Mouse (Mus musculus) lung, embryonic 16.5 days (tissue): ENCODE measurements around the gene Gm20517. TPM values are rescaled to one million over a fixed set of nuclear protein-coding genes. Genes with fewer than 3 reads are reported as not detected.
A peak's percentile ranks its signal among the peaks of the same experiment; 100 is the strongest.
"Not testable (repeated sequence)": the region's sequence is repeated elsewhere in the genome, so short reads cannot be mapped to it uniquely, and the experiment has no call there.

ENCODE experiments used
- ATAC-seq: fragments of 200-750 bp; cut with Nextera tagmentation; 2 replicates; pipeline ENCODE4 v1.8.0; 2017; ENCODE audit warnings: low read depth, mild to moderate bottlenecking, moderate library complexity
- H3K27ac ChIP-seq: fragments of 300-500 bp; sonication (generic); 2 replicates; pipeline ENCODE4 v1.5.1; 2014; ENCODE audit warnings: mild to moderate bottlenecking, control low read depth, low read length
- H3K27me3 ChIP-seq: fragments of 300-500 bp; sonication (generic); 2 replicates; pipeline ENCODE4 v1.6.1; 2014; ENCODE audit warnings: low read depth, low read length, mixed read lengths; ENCODE audit not compliant: control insufficient read depth, insufficient read depth
- H3K36me3 ChIP-seq: fragments of 300-500 bp; sonication (generic); 2 replicates; pipeline ENCODE4 v1.6.1; 2014; ENCODE audit warnings: low read length; ENCODE audit not compliant: control insufficient read depth, insufficient read depth
- H3K4me1 ChIP-seq: fragments of 300-500 bp; sonication (generic); replicated peaks from 2 replicates; pipeline ENCODE4 v1.6.1; 2014; ENCODE audit warnings: low read length, mixed read lengths; ENCODE audit not compliant: control insufficient read depth, insufficient read depth
- H3K4me2 ChIP-seq: fragments of 300-500 bp; sonication (generic); 2 replicates; pipeline ENCODE4 v1.6.1; 2014; ENCODE audit warnings: low read depth, low read length, control low read depth
- H3K4me3 ChIP-seq: fragments of 300-500 bp; sonication (generic); 2 replicates; pipeline ENCODE4 v1.5.1; 2014; ENCODE audit warnings: mild to moderate bottlenecking, low read length, control low read depth
- H3K9ac ChIP-seq: fragments of 300-500 bp; sonication (generic); 2 replicates; pipeline ENCODE4 v1.6.1; 2014; ENCODE audit warnings: low read length, control low read depth
- H3K9me3 ChIP-seq: fragments of 300-500 bp; sonication (generic); 2 replicates; pipeline ENCODE4 v1.6.1; 2016; ENCODE audit warnings: low read length; ENCODE audit not compliant: control insufficient read depth
- WGBS: fragments of 180-500 bp; shearing (Covaris S2); extraction: QIAGEN DNeasy Blood & Tissue Kit; methylation state at CpG from one replicate; pipeline ENCODE4 v1.1.7; 2014; 5-methylcytosine and 5-hydroxymethylcytosine counted together
- polyA plus RNA-seq: library from polyadenylated mRNA; unstranded; fragments of >200 nt; fragmentation: Nextera tagmentation; extraction: Ambion mirVana; gene quantifications from 2 replicates; pipeline ENCODE4 v1.2.1, GENCODE M21; 2015

The Gm20517 gene
- polyA plus RNA-seq, 1 experiment from 2014 or later = 2.2 TPM

- H3K9me3 ChIP-seq = no peaks in the 10 kb centered on the region
- no peak for ATAC-seq
- H3K27ac ChIP-seq = peak overlapping the region; percentile 94
- WGBS = under 1% methylated on average over 9 of the region's 9 CpGs
- H3K4me2 ChIP-seq = peak overlapping the region; percentile 88
- H3K4me3 ChIP-seq = peak overlapping the region; percentile 63
- peaks cover 13% of the 10 kb centered on the region for H3K36me3 ChIP-seq
- no peaks in the 10 kb centered on the region for H3K27me3 ChIP-seq
- peak overlapping the region; percentile 79 for H3K9ac ChIP-seq
- peaks cover 38% of the 10 kb centered on the region for H3K4me1 ChIP-seq
Observed at GRCm38 (mm10) chr17:47594969-47595247, 16.5 kb upstream of the Gm20517 start.

- Histone ChIP-seq H3K27ac (peak overlapping the region; percentile 94), H3K4me3 (peak overlapping the region; percentile 63), H3K4me2 (peak overlapping the region; percentile 88), H3K36me3 (peaks cover 15% of the 10 kb centered on the region), H3K9me3 (no peaks in the 10 kb centered on the region), H3K4me1 (peaks cover 38% of the 10 kb centered on the region), H3K9ac (peak overlapping the region; percentile 79), H3K27me3 (no peaks in the 10 kb centered on the region)
- 2% methylated on average over 19 of the region's 21 CpGs for WGBS
- peak; percentile 48 for ATAC-seq
Observed at GRCm38 (mm10) chr17:47595248-47596161, 15.9 kb upstream of the Gm20517 start.

GRCm38 (mm10) chr17:47596162-47596838 lies 15.1 kb upstream of the Gm20517 start:
- WGBS = 28% methylated on average over 6 of the region's 6 CpGs
- Histone ChIP-seq H3K36me3 (peaks cover 22% of the 10 kb centered on the region), H3K4me2 (peak overlapping the region; percentile 88), H3K4me1 (peaks cover 38% of the 10 kb centered on the region), H3K9ac (peak overlapping the region; percentile 79), H3K9me3 (no peaks in the 10 kb centered on the region), H3K27ac (peak overlapping the region; percentile 94), H3K4me3 (peak overlapping the region; percentile 63), H3K27me3 (no peaks in the 10 kb centered on the region)
- no peak for ATAC-seq

DNA sequence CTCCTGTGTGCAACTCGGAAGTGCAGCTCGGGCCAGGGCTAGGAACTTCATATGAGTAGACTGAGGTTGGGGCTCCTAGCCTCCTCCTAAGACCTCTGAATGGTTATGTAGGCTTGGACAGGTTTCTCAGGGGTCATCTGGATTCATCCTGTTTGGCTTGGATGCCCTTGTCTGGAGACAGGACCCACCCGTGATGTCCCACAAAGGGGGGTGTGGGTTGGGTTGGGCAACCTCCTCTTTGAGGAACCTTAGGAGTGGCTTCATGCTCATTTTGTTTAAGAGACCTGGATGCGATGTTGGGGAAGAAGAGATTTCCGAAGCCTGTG lies 14.6 kb upstream of the Gm20517 start:
- H3K4me1 ChIP-seq = peaks cover 38% of the 10 kb centered on the region
- no peaks in the 10 kb centered on the region for H3K27me3 ChIP-seq
- peak overlapping the region; percentile 79 for H3K9ac ChIP-seq
- H3K9me3 ChIP-seq = no peaks in the 10 kb centered on the region
- WGBS = 59% methylated on average over 5 of the region's 5 CpGs
- peak overlapping the region; percentile 88; the same call in 1 of the 2 replicates for H3K4me2 ChIP-seq
- H3K36me3 ChIP-seq = peaks cover 28% of the 10 kb centered on the region
- peak overlapping the region; percentile 63; the same call in 1 of the 2 replicates for H3K4me3 ChIP-seq
- ATAC-seq = no peak
- H3K27ac ChIP-seq = peak overlapping the region; percentile 94

DNA sequence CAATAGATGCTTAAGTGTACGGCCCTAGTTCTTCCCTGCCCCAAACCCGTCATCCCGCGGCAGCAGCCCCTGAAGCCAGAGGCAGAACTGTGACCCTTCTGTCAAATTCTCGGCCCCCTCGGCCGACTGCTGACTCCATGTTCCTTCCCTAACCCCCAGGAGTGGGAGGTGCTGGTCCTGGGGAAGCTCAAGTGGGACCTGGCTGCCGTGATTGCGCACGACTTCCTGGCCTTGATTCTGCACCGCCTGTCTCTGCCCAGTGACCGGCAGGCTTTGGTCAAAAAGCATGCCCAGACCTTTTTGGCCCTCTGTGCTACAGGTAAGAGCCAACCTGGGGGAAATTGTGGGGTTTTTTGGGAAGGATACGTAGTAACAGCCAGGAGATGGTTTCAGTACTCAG lies 14.1 kb upstream of the Gm20517 start:
- no peak overlapping the region for H3K4me3 ChIP-seq
- 50% methylated on average over 13 of the region's 13 CpGs for WGBS
- peak overlapping the region; percentile 94 for H3K27ac ChIP-seq
- no peak for ATAC-seq
- peak overlapping the region; percentile 7; the same call in 1 of the 2 replicates for H3K4me2 ChIP-seq
- H3K27me3 ChIP-seq = no peaks in the 10 kb centered on the region
- H3K9me3 ChIP-seq = no peaks in the 10 kb centered on the region
- H3K4me1 ChIP-seq = peaks cover 38% of the 10 kb centered on the region
- peak overlapping the region; percentile 79 for H3K9ac ChIP-seq
- H3K36me3 ChIP-seq = peaks cover 30% of the 10 kb centered on the region

GRCm38 (mm10) chr17:47597838-47598579 lies 13.4 kb upstream of the Gm20517 start:
- Histone ChIP-seq H3K27me3 (no peaks in the 10 kb centered on the region), H3K4me1 (peaks cover 38% of the 10 kb centered on the region), H3K27ac (peak overlapping the region; percentile 44), H3K4me3 (no peak overlapping the region), H3K4me2 (no peak overlapping the region), H3K9ac (0 out of 2 replicates have a peak overlapping the region, but pooled peaks have one; percentile 3), H3K36me3 (peaks cover 30% of the 10 kb centered on the region), H3K9me3 (no peaks in the 10 kb centered on the region)
- no peak for ATAC-seq
- WGBS = 17% methylated on average over 10 of the region's 10 CpGs

DNA sequence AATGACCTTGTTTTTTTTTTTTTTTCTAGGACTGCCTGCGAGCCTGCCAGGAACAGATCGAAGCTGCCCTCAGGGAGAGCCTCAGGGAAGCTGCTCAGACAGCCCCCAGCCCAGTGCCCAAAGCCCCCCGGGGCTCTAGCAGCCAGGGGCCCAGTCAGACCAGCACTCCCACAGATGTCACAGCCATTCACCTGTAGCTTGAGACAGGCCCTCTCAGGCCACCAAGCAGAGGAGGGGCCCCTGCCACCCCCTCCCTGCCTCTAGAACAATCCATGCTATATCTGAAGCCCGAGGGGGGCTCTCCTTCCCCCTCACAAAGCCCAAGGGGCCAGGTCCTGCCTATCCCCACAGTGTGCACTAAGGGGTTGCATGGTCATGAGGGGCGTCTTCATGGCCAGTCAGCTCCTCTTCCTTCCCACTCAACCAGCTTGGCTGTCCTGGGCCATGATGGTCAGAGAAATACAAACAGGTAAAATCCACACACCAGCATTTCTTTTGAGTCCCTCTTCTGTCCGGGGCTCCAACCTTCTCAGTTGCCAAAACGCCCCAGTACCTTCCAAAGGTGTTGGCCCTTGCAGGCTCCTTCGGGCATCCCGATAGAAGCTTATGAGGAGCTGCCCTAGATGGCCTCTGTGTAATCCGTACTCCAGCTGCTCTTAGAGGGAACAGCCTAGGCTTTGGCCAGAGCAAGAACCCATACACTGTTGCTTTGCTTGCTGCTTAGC lies 12.6 kb upstream of the Gm20517 start:
- Histone ChIP-seq H3K36me3 (peaks cover 32% of the 10 kb centered on the region), H3K27ac (peak overlapping the region; percentile 44), H3K4me1 (peaks cover 38% of the 10 kb centered on the region)
- WGBS = 70% methylated on average over 10 of the region's 10 CpGs
- not testable (repeated sequence) for H3K4me3 ChIP-seq, H3K9ac ChIP-seq, H3K9me3 ChIP-seq, H3K27me3 ChIP-seq, H3K4me2 ChIP-seq, ATAC-seq

GRCm38 (mm10) chr17:47599511-47600297 lies 11.7 kb upstream of the Gm20517 start:
- Histone ChIP-seq H3K9ac (no peak overlapping the region), H3K27me3 (no peaks in the 10 kb centered on the region), H3K4me3 (no peak overlapping the region), H3K27ac (peak overlapping the region; percentile 76), H3K9me3 (no peaks in the 10 kb centered on the region), H3K4me1 (peaks cover 38% of the 10 kb centered on the region), H3K36me3 (peaks cover 34% of the 10 kb centered on the region), H3K4me2 (no peak overlapping the region)
- ATAC-seq = no peak
- 60% methylated on average over 11 of the region's 11 CpGs for WGBS
